Mouse (Mus musculus): ENCODE measurements around the gene Lsm11. TPM values are rescaled to one million over a fixed set of nuclear protein-coding genes. Genes with fewer than 3 reads are reported as not detected.
"Not testable (repeated sequence)": the region's sequence is repeated elsewhere in the genome, so short reads cannot be mapped to it uniquely, and the experiment has no call there.

The Lsm11 gene
- polyA plus RNA-seq, 1 experiment from 2014 or later, result 30.5 TPM

- peak overlapping the region; percentile 53 for H3K27ac ChIP-seq
- no peak overlapping the region for H3K4me3 ChIP-seq (replicated peaks; ENCODE audit: low read length)
- no peak for ATAC-seq (ENCODE audit: low FRiP score)
- no peaks in the 10 kb centered on the region for H3K9me3 ChIP-seq (ENCODE audit: control insufficient read depth, low read length)
- H3K36me3 ChIP-seq (replicated peaks; ENCODE audit: control insufficient read depth, insufficient read depth), result 0 out of 2 replicates have a peak, but pooled peaks cover 8% of the 10 kb centered on the region
- peak; percentile 80 for DNase-seq (ENCODE audit: low spot score)
- no peaks in the 10 kb centered on the region for H3K27me3 ChIP-seq (ENCODE audit: control insufficient read depth, insufficient read depth, low read length)
- 53% methylated on average over 6 of the region's 6 CpGs for WGBS
- no peak overlapping the region for H3K4me2 ChIP-seq (replicated peaks)
- H3K4me1 ChIP-seq (replicated peaks; ENCODE audit: control insufficient read depth, insufficient read depth, low read length), result peaks cover 11% of the 10 kb centered on the region; the same call in 1 of the 2 replicates
- H3K9ac ChIP-seq, result no peak overlapping the region
Measured at GRCm38 (mm10) chr11:45881026-45881682, 63.6 kb downstream of the Lsm11 start.

DNA sequence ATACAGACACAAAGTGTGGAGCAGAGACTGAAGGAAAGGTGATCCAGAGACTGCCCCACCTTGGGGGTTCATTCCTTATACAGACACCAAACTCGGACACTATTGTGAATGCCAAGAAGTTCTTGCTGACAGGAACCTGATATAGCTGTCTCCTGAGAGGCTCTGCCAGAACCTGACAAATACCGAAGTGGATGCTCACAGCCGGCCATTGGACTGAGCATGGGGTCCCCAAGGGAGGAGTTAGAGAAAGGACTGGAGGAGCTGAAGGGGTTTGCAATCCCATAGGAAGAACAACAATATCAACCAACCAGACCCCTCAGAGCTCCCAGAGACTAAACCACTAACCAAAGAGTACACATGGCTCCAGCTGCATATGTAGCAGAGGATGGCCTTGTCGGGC is 65.4 kb downstream of the Lsm11 start:
- not testable (repeated sequence) for H3K36me3 ChIP-seq (replicated peaks; ENCODE audit: control insufficient read depth, insufficient read depth); H3K27me3 ChIP-seq (ENCODE audit: control insufficient read depth, insufficient read depth, low read length); DNase-seq (ENCODE audit: low spot score); H3K9ac ChIP-seq; H3K9me3 ChIP-seq (ENCODE audit: control insufficient read depth, low read length); H3K4me2 ChIP-seq (replicated peaks); ATAC-seq (ENCODE audit: low FRiP score); H3K4me3 ChIP-seq (replicated peaks; ENCODE audit: low read length); H3K27ac ChIP-seq
- peaks cover 11% of the 10 kb centered on the region; the same call in 1 of the 2 replicates for H3K4me1 ChIP-seq (replicated peaks; ENCODE audit: control insufficient read depth, insufficient read depth, low read length)
- 68% methylated on average over 4 of the region's 4 CpGs for WGBS

Other genes starting within 250 kb of the Lsm11 start
- 39.0 and 45.4 TPM in 2 replicates for gene Clint1, start 92.9 kb downstream of the Lsm11 start, polyA plus RNA-seq (2014; fragmentation: Nextera tagmentation; extraction: Ambion mirVana)
- 8.7 and 9.4 TPM in 2 replicates for gene Thg1l, start 10.6 kb upstream of the Lsm11 start, polyA plus RNA-seq (2014; fragmentation: Nextera tagmentation; extraction: Ambion mirVana)
- gene Sox30, start 35.4 kb upstream of the Lsm11 start, polyA plus RNA-seq (2014; fragmentation: Nextera tagmentation; extraction: Ambion mirVana), result 0.08 and 0.09 TPM in 2 replicates
- gene Gm12166, start 107.4 kb upstream of the Lsm11 start, polyA plus RNA-seq (2014; fragmentation: Nextera tagmentation; extraction: Ambion mirVana), result 4.4 and 6.6 TPM in 2 replicates
- gene Adam19, start 111.1 kb upstream of the Lsm11 start, polyA plus RNA-seq (2014; fragmentation: Nextera tagmentation; extraction: Ambion mirVana), result 12.2 and 14.5 TPM in 2 replicates
- gene Nipal4, start 221.6 kb upstream of the Lsm11 start, polyA plus RNA-seq (2014; fragmentation: Nextera tagmentation; extraction: Ambion mirVana), result 0.38 and 0.46 TPM in 2 replicates